ENCODE assay signal across 17 mouse cellular contexts in the genomic region with DNA sequence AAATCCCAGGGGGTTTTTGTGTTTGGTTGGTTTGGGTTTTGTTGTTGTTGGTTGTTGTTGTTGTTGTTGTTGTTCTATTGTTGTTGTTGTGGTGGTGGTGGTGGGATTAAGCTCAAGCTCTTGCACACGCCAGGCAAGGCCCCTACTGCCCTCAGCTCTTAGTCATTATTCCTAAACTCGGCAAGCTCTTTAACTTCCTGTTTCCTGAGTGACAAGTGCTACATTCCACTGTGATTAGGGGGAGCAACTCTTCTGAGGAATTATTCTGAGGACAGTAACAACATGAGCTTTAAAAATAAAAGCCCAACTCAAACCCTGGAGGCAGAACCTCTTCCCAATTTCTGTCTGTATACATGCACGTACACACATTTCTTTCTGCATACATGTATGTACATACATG. TPM values are rescaled to one million over a fixed set of nuclear protein-coding genes. Genes with fewer than 3 reads are reported as not detected.
DNase-seq lines count a peak whose midpoint lies in the region; ATAC-seq and TF ChIP-seq lines count a peak whose summit lies in the region.
"Had no signal": no experiment of that assay in that cellular context is flagged by ENCODE, and none has a peak within 500 bp of the region (broad histone marks: within the 10 kb centered on the region; RNA-seq: fewer than 3 reads in every experiment).

No protein-coding gene starts in this region.

- intact Hi-C loops in gastrocnemius, postnatal 36 days (cut with DNase I), result no loop called here

- H3K4me2 ChIP-seq in forebrain, embryonic 13.5 days, result no peak overlapping the region
- H3K4me2 ChIP-seq: kidney, embryonic 15.5 days; neural tube, embryonic 15.5 days had no signal

- H3K9ac ChIP-seq in forebrain, embryonic 13.5 days, result no peak overlapping the region
- H3K9ac ChIP-seq: kidney, embryonic 15.5 days; neural tube, embryonic 15.5 days had no signal

- H3K9me3 ChIP-seq in forebrain, embryonic 10.5 days, result no peaks in the 10 kb centered on the region
- no peaks in the 10 kb centered on the region for H3K9me3 ChIP-seq in forebrain, embryonic 13.5 days (replicated peaks)
- H3K9me3 ChIP-seq: kidney, embryonic 15.5 days; neural tube, embryonic 15.5 days had no signal

- TF ChIP-seq CTCF in layer of hippocampus, adult 2 months (conservative IDR thresholded peaks at IDR 0.05), result no peak

- H3K27me3 ChIP-seq in forebrain, embryonic 10.5 days (ENCODE audit: poor library complexity, severe bottlenecking), result no peaks in the 10 kb centered on the region
- no peaks in the 10 kb centered on the region for H3K27me3 ChIP-seq in forebrain, embryonic 13.5 days
- H3K27me3 ChIP-seq: kidney, embryonic 15.5 days; neural tube, embryonic 15.5 days had no signal

- 46% methylated on average over 3 of the region's 3 CpGs for WGBS in forebrain, embryonic 10.5 days
- 35% methylated on average over 3 of the region's 3 CpGs for WGBS in forebrain, embryonic 13.5 days

- ATAC-seq in forebrain, embryonic 13.5 days, result no peak
- ATAC-seq in granulocyte monocyte progenitor cell, adult 5-6 weeks (replicated peaks; ENCODE audit: poor library complexity, severe bottlenecking), result peak; percentile 72

- DNase-seq in forebrain, embryonic 10.5 days (ENCODE audit: extremely low spot score, low spot score), result no peak
- no peak for DNase-seq in layer of hippocampus, adult 2 months (ENCODE audit: low spot score in 2 of 2)
- no peak for DNase-seq in layer of hippocampus, adult 18-20 months (ENCODE audit: low spot score in 2 of 2)
- peak; percentile 76 for DNase-seq in 416B (ENCODE audit: low read depth)
- DNase-seq in gastrocnemius, postnatal 36 days, result no peak
- no peak for DNase-seq in cerebellum, postnatal 10 days
- DNase-seq: cerebellum, adult 11-12 months; heart, postnatal 14 days; liver; lung, postnatal 36 days; right cerebral cortex, adult 18-20 months; thymus, postnatal 36 days had no signal

- H3K36me3 ChIP-seq in forebrain, embryonic 10.5 days (replicated peaks), result no peaks in the 10 kb centered on the region
- no peaks in the 10 kb centered on the region for H3K36me3 ChIP-seq in forebrain, embryonic 13.5 days (ENCODE audit: poor library complexity, severe bottlenecking)
- H3K36me3 ChIP-seq: kidney, embryonic 15.5 days; neural tube, embryonic 15.5 days had no signal

- H3K4me3 ChIP-seq in forebrain, embryonic 10.5 days, result no peak overlapping the region
- no peak overlapping the region for H3K4me3 ChIP-seq in forebrain, embryonic 13.5 days
- no peak overlapping the region for H3K4me3 ChIP-seq in layer of hippocampus, adult 2 months
- H3K4me3 ChIP-seq: kidney, embryonic 15.5 days; neural tube, embryonic 15.5 days had no signal

- peak overlapping the region; percentile 81 for H3K27ac ChIP-seq in forebrain, embryonic 10.5 days
- no peak overlapping the region for H3K27ac ChIP-seq in forebrain, embryonic 13.5 days
- peak overlapping the region; percentile 80 for H3K27ac ChIP-seq in layer of hippocampus, adult 2 months
- H3K27ac ChIP-seq: kidney, embryonic 15.5 days; neural tube, embryonic 15.5 days; stomach, postnatal 0 days had no signal

- peaks cover 34% of the 10 kb centered on the region for H3K4me1 ChIP-seq in forebrain, embryonic 10.5 days
- H3K4me1 ChIP-seq in forebrain, embryonic 13.5 days, result 0 out of 2 replicates have a peak, but pooled peaks cover 11% of the 10 kb centered on the region
- H3K4me1 ChIP-seq: kidney, embryonic 15.5 days had no signal

RNA-seq across cellular contexts. Expression of a gene that starts 2.0 kb away (rescaled TPM):
- 367 and 394 TPM in 2 replicates for polyA plus RNA-seq in forebrain, embryonic 10.5 days (2016; fragmentation: Nextera tagmentation; extraction: Ambion mirVana)
- 334 and 336 TPM in 2 replicates for polyA plus RNA-seq in forebrain, embryonic 13.5 days (2015; fragmentation: Nextera tagmentation; extraction: Ambion mirVana)
- 10 to 100 TPM; 94.6 to 99.4 TPM for total RNA-seq in layer of hippocampus, adult 2 months (2021)
- 10 to 100 TPM; 97.3 to 99.4 TPM for total RNA-seq in layer of hippocampus, adult 18-20 months (2021)
- total RNA-seq in granulocyte monocyte progenitor cell, adult 5-6 weeks (2014; fragmentation: Nextera tagmentation), result 253 and 308 TPM in 2 replicates
- total RNA-seq in granulocyte monocyte progenitor cell, adult 5-6 weeks (2017), result 268 and 298 TPM in 2 replicates
- total RNA-seq in gastrocnemius, postnatal 36 days (2021), result 10 to 100 TPM; 67.1 to 75.1 TPM

RNA-seq across cellular contexts. Expression of a gene that starts 6.3 kb away (rescaled TPM):
- polyA plus RNA-seq in forebrain, embryonic 10.5 days (2016; fragmentation: Nextera tagmentation; extraction: Ambion mirVana), result 0.48 and 0.52 TPM in 2 replicates
- polyA plus RNA-seq in forebrain, embryonic 13.5 days (2015; fragmentation: Nextera tagmentation; extraction: Ambion mirVana), result 0.46 and 0.53 TPM in 2 replicates
- 1 to 10 TPM; 1.2 to 1.4 TPM for total RNA-seq in layer of hippocampus, adult 2 months (2021)
- 1 to 10 TPM; 1.2 TPM for total RNA-seq in layer of hippocampus, adult 18-20 months (2021)
- 1.3 TPM in 1 of 2 replicates, not detected in the other for total RNA-seq in granulocyte monocyte progenitor cell, adult 5-6 weeks (2014; fragmentation: Nextera tagmentation)
- not detected in 2 replicates for total RNA-seq in granulocyte monocyte progenitor cell, adult 5-6 weeks (2017)
- total RNA-seq in gastrocnemius, postnatal 36 days (2021), result under 1 TPM in 1 of 2 experiments, not detected in 1; 0.33 TPM

RNA-seq across cellular contexts. Expression of a gene that starts 37.0 kb away (rescaled TPM):
- polyA plus RNA-seq in forebrain, embryonic 10.5 days (2016; fragmentation: Nextera tagmentation; extraction: Ambion mirVana), result 2.1 and 2.2 TPM in 2 replicates
- 1.1 and 1.2 TPM in 2 replicates for polyA plus RNA-seq in forebrain, embryonic 13.5 days (2015; fragmentation: Nextera tagmentation; extraction: Ambion mirVana)
- total RNA-seq in layer of hippocampus, adult 2 months (2021), result 1 to 10 TPM; 3.3 to 3.6 TPM
- total RNA-seq in layer of hippocampus, adult 18-20 months (2021), result 1 to 10 TPM; 2.7 to 2.8 TPM
- total RNA-seq in granulocyte monocyte progenitor cell, adult 5-6 weeks (2014; fragmentation: Nextera tagmentation), result 1.7 and 4.6 TPM in 2 replicates
- total RNA-seq in granulocyte monocyte progenitor cell, adult 5-6 weeks (2017), result 0.82 and 1.3 TPM in 2 replicates
- total RNA-seq in gastrocnemius, postnatal 36 days (2021), result 1 to 10 TPM; 2.4 to 3.4 TPM
